Mouse (Mus musculus) limb, embryonic 14.5 days (tissue): Measurements from ENCODE around the gene Ppp6c. TPM values are rescaled to one million over a fixed set of nuclear protein-coding genes. Genes with fewer than 3 reads are reported as not detected.
"Not testable (repeated sequence)": the region's sequence is repeated elsewhere in the genome, so short reads cannot be mapped to it uniquely, and the experiment has no call there.

Source experiments
- ATAC-seq: fragments of 200-750 bp; cut with Nextera tagmentation; 2 replicates; pipeline ENCODE4 v1.8.0; 2017; ENCODE audit warnings: low read depth, moderate number of reproducible peaks, moderate TSS enrichment; ENCODE audit not compliant: low FRiP score
- DNase-seq: peaks from one replicate; pipeline ENCODE4 v3.0.0-alpha.2; 2015; ENCODE audit warnings: low spot score
- H3K27ac ChIP-seq: fragments of 300-500 bp; sonication (generic); replicated peaks from 2 replicates; pipeline ENCODE4 v1.5.1; 2014; ENCODE audit warnings: low read depth, mild to moderate bottlenecking, low read length, moderate library complexity, mixed read lengths
- H3K27me3 ChIP-seq: fragments of 300-500 bp; sonication (generic); 2 replicates; pipeline ENCODE4 v1.6.1; 2014; ENCODE audit warnings: low read length, mixed read lengths; ENCODE audit not compliant: control insufficient read depth, insufficient read depth
- H3K36me3 ChIP-seq: fragments of 300-500 bp; sonication (generic); 2 replicates; pipeline ENCODE4 v1.6.1; 2014; ENCODE audit warnings: mild to moderate bottlenecking, low read length, moderate library complexity, mixed read lengths; ENCODE audit not compliant: control insufficient read depth, insufficient read depth
- H3K4me1 ChIP-seq: fragments of 300-500 bp; sonication (generic); 2 replicates; pipeline ENCODE4 v1.6.1; 2014; ENCODE audit warnings: antibody characterized with exemption, low read length, mixed read lengths; ENCODE audit not compliant: control insufficient read depth, insufficient read depth
- H3K4me2 ChIP-seq: fragments of 300-500 bp; sonication (generic); replicated peaks from 2 replicates; pipeline ENCODE4 v1.6.1; 2014; ENCODE audit warnings: low read depth, mild to moderate bottlenecking, low read length, moderate library complexity; ENCODE audit not compliant: severe bottlenecking
- H3K4me3 ChIP-seq: fragments of 300-500 bp; sonication (generic); replicated peaks from 2 replicates; pipeline ENCODE4 v1.5.1; 2014; ENCODE audit warnings: low read length
- H3K9ac ChIP-seq: fragments of 300-500 bp; sonication (generic); 2 replicates; pipeline ENCODE4 v1.6.1; 2014; ENCODE audit warnings: mild to moderate bottlenecking, low read depth, low read length, moderate library complexity; ENCODE audit not compliant: severe bottlenecking
- H3K9me3 ChIP-seq: fragments of 300-500 bp; sonication (generic); 2 replicates; pipeline ENCODE4 v1.6.1; 2016; ENCODE audit warnings: low read length; ENCODE audit not compliant: control insufficient read depth
- POLR2A ChIP-seq: fragments of 200-500 bp; IDR thresholded peaks from 2 replicates; pipeline ENCODE4 v1.8.0; 2012; ENCODE audit warnings: inconsistent platforms, mild to moderate bottlenecking, moderate library complexity, borderline replicate concordance; ENCODE audit not compliant: insufficient read depth, insufficient read length; ENCODE audit errors: extremely low read depth
- WGBS: fragments of 180-500 bp; shearing (Covaris S2); extraction: QIAGEN DNeasy Blood & Tissue Kit; methylation state at CpG from one replicate; pipeline ENCODE4 v1.1.7; 2014; 5-methylcytosine and 5-hydroxymethylcytosine counted together
- polyA plus RNA-seq, 2 experiments: library from polyadenylated mRNA; depleted of rRNA in 1 of 2; stranded (reverse) in 1 of 2; unstranded in 1 of 2; fragments of >200 nt; fragmentation: Nextera tagmentation in 1 of 2; extraction: Ambion mirVana in 1 of 2; gene quantifications; 2 replicates each; pipeline versions ENCODE4 v1.2.1 to v1.2.3; 2012 to 2014

Ppp6c gene
- polyA plus RNA-seq (2012; rRNA removed), result 50.3 and 50.4 TPM in 2 replicates
- 74.4 and 80.4 TPM in 2 replicates for polyA plus RNA-seq (2014; fragmentation: Nextera tagmentation; extraction: Ambion mirVana)

DNA sequence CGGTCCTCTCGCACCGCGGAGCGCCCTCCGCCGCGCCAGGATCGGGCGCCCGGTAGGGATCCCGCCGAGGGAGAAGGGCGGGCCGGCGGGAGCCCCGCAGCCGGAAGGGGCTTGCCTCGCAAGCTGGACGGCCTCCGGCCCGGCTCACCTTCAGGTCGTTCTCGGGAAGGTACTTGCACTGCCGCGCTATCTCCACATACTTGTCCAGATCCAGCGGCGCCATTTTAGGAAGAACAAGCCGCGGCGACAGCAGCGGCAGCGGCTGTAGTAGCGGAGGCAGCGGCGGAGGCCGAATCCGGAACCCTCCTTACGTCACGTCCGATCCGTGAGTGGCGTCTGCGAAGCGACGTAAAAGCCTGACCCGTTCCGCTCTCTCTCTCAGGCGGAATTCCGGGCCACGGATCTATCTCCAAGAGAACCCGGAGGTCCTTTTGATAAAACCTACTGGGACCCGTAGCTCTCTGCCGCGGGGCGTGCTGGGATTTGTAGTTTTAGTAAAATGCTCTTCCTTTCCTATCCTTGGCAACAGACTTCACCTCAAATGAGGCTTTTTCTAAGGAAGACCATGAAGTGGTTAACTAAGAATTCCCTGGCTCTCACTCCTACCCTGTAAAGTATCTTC is at the start of gene Ppp6c:
Ppp6c (minus strand) TSS at position 433 of the 622 bp plus-strand sequence.
- Histone ChIP-seq H3K27me3 (no peaks in the 10 kb centered on the region), H3K9ac (peak within 1 kb of the TSS; percentile 85), H3K4me3 (peak within 1 kb of the TSS; percentile 66), H3K36me3 (no peaks in the 10 kb centered on the region), H3K27ac (peak within 1 kb of the TSS; percentile 88), H3K9me3 (no peaks in the 10 kb centered on the region), H3K4me1 (peaks cover 10% of the 10 kb centered on the region), H3K4me2 (peak within 1 kb of the TSS; percentile 60)
- ATAC-seq, result peak; percentile 98
- DNase-seq, result peak; percentile 97
- WGBS, result under 1% methylated on average over 50 of the region's 56 CpGs
- TF ChIP-seq POLR2A, result peak; percentile 87

GRCm38 (mm10) chr2:39268357-39268756 is 42.1 kb upstream of the Ppp6c start:
- Histone ChIP-seq H3K9ac (no peak overlapping the region), H3K27ac (no peak overlapping the region), H3K9me3 (peaks cover 9% of the 10 kb centered on the region; the same call in 1 of the 2 replicates), H3K4me1 (no peaks in the 10 kb centered on the region), H3K4me2 (no peak overlapping the region), H3K36me3 (no peaks in the 10 kb centered on the region), H3K4me3 (no peak overlapping the region), H3K27me3 (no peaks in the 10 kb centered on the region)
- no peak for TF ChIP-seq POLR2A
- ATAC-seq, result no peak
- peak; percentile 71 for DNase-seq
- WGBS, result 52% methylated on average over 3 of the region's 3 CpGs

DNA sequence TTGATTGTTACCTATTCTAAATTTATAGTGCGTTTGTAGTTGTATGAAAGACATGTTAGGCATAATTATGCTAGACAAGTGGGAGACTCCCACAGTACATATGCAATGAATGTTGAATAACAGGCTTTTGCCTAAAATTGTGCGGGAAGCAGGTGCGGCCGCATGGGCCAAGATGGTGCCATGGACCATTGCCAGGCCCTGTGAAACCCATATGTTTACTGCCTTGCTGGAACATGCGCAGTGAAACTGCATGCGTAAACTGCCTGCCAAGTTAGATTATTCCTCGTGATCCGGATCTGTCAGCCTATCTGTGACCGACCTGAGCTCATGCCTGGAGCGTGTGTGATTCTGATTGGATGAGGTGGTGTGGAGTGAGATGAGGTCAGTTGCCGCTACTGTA is 26.0 kb upstream of the Ppp6c start:
- not testable (repeated sequence) for H3K4me3 ChIP-seq, H3K9ac ChIP-seq, H3K36me3 ChIP-seq, H3K4me1 ChIP-seq, H3K4me2 ChIP-seq, H3K27me3 ChIP-seq, H3K9me3 ChIP-seq, DNase-seq, ATAC-seq, H3K27ac ChIP-seq
- WGBS, result 90% methylated on average over 11 of the region's 11 CpGs

DNA sequence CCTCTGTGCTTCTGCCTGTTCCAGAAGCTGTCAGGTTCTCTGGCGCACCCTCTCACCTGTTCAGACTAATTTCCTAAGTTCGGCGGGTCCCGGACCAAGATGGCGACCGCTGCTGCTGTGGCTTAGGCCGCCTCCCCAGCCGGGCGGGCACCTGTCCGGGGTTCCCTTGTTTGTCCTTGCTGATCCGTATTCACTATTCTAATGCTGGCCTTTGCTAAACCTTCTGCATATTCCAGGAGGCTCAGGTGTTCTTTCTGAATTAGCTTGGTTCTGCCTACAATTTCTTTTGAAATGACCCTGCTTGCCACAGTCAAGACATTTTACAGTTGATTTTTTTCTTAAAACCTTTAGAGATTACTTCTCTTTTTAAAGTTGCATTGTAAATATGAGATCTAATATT is 20.6 kb upstream of the Ppp6c start:
- not testable (repeated sequence) for ATAC-seq, H3K9ac ChIP-seq, H3K9me3 ChIP-seq, H3K4me3 ChIP-seq, H3K27ac ChIP-seq, H3K27me3 ChIP-seq, H3K4me1 ChIP-seq, H3K4me2 ChIP-seq, H3K36me3 ChIP-seq, DNase-seq
- WGBS, result 88% methylated on average over 5 of the region's 11 CpGs

GRCm38 (mm10) chr2:39226731-39227130 is 480 bp upstream of the Ppp6c start:
- peak overlapping the region; percentile 46 for H3K4me2 ChIP-seq
- H3K9me3 ChIP-seq, result no peaks in the 10 kb centered on the region
- 25% methylated on average over 3 of the region's 3 CpGs for WGBS
- H3K27me3 ChIP-seq, result no peaks in the 10 kb centered on the region
- peak overlapping the region; percentile 66 for H3K4me3 ChIP-seq
- H3K36me3 ChIP-seq, result no peaks in the 10 kb centered on the region
- H3K27ac ChIP-seq, result peak overlapping the region; percentile 88
- H3K4me1 ChIP-seq, result peaks cover 10% of the 10 kb centered on the region
- TF ChIP-seq POLR2A, result no peak
- DNase-seq (no peak), ATAC-seq (no peak)
- H3K9ac ChIP-seq, result peak overlapping the region; percentile 85; the same call in 1 of the 2 replicates

- peak overlapping the region; percentile 85 for H3K9ac ChIP-seq
- not testable (repeated sequence) for DNase-seq, H3K9me3 ChIP-seq, H3K27me3 ChIP-seq, H3K36me3 ChIP-seq, H3K4me1 ChIP-seq
- peak overlapping the region; percentile 88 for H3K27ac ChIP-seq
- WGBS, result 7% methylated on average over 17 of the region's 36 CpGs
- ATAC-seq, result peak; percentile 17; the same call in 1 of the 2 replicates
- peak overlapping the region; percentile 66 for H3K4me3 ChIP-seq
- H3K4me2 ChIP-seq, result peak overlapping the region; percentile 60
Observed at GRCm38 (mm10) chr2:39225331-39226018, 776 bp downstream of the Ppp6c start.
